Mouse (Mus musculus) midbrain, embryonic 14.5 days (tissue): ENCODE data around the gene Usp19. TPM values are rescaled to one million over a fixed set of nuclear protein-coding genes. Genes with fewer than 3 reads are reported as not detected.

Experiments used
- polyA plus RNA-seq: library from polyadenylated mRNA; unstranded; fragments of >200 nt; fragmentation: Nextera tagmentation; extraction: Ambion mirVana; gene quantifications from 2 replicates; pipeline ENCODE4 v1.2.1, GENCODE M21; 2014

The Usp19 gene
- polyA plus RNA-seq, 1 experiment from 2014 or later = 72.5 TPM

Other genes with a start within 250 kb of the Usp19 start
- gene Dag1, start 226.6 kb upstream of the Usp19 start, polyA plus RNA-seq = 49.3 and 64.2 TPM in 2 replicates
- gene Nicn1, start 200.2 kb upstream of the Usp19 start, polyA plus RNA-seq = 138 and 157 TPM in 2 replicates
- gene Amt, start 193.7 kb upstream of the Usp19 start, polyA plus RNA-seq = 23.2 and 23.5 TPM in 2 replicates
- 217 and 224 TPM in 2 replicates for gene Rhoa, start 184.5 kb upstream of the Usp19 start, polyA plus RNA-seq
- 52.3 and 56.3 TPM in 2 replicates for gene Tcta, start 184.4 kb upstream of the Usp19 start, polyA plus RNA-seq
- gene Gpx1, start 151.7 kb upstream of the Usp19 start, polyA plus RNA-seq = 476 and 480 TPM in 2 replicates
- 113 and 144 TPM in 2 replicates for gene Usp4, start 142.7 kb upstream of the Usp19 start, polyA plus RNA-seq
- 1.6 and 2.7 TPM in 2 replicates for gene 1700102P08Rik, start 97.8 kb upstream of the Usp19 start, polyA plus RNA-seq
- 0.98 and 1.4 TPM in 2 replicates for gene Ccdc36, start 62.1 kb upstream of the Usp19 start, polyA plus RNA-seq
- not detected in 2 replicates for gene BC048562, start 54.1 kb upstream of the Usp19 start, polyA plus RNA-seq
- 48.8 and 58.2 TPM in 2 replicates for gene Ccdc71, start 30.1 kb upstream of the Usp19 start, polyA plus RNA-seq
- 59.3 and 61.2 TPM in 2 replicates for gene Klhdc8b, start 29.0 kb upstream of the Usp19 start, polyA plus RNA-seq
- gene Lamb2, start 10.9 kb upstream of the Usp19 start, polyA plus RNA-seq = 9.4 and 15.9 TPM in 2 replicates
- 61.8 and 70.8 TPM in 2 replicates for gene Qars, start 17.1 kb downstream of the Usp19 start, polyA plus RNA-seq
- gene Qrich1, start 26.2 kb downstream of the Usp19 start, polyA plus RNA-seq = 119 and 146 TPM in 2 replicates
- gene Impdh2, start 69.7 kb downstream of the Usp19 start, polyA plus RNA-seq = 99.3 and 107 TPM in 2 replicates
- gene Ndufaf3, start 76.8 kb downstream of the Usp19 start, polyA plus RNA-seq = 76.7 and 86.2 TPM in 2 replicates
- 263 and 271 TPM in 2 replicates for gene Dalrd3, start 79.3 kb downstream of the Usp19 start, polyA plus RNA-seq
- gene Wdr6, start 88.1 kb downstream of the Usp19 start, polyA plus RNA-seq = 273 and 274 TPM in 2 replicates
- gene P4htm, start 107.1 kb downstream of the Usp19 start, polyA plus RNA-seq = 27.0 and 30.5 TPM in 2 replicates
- gene Arih2, start 158.8 kb downstream of the Usp19 start, polyA plus RNA-seq = 37.6 and 45.3 TPM in 2 replicates
- gene Slc25a20, start 171.5 kb downstream of the Usp19 start, polyA plus RNA-seq = 26.8 and 33.8 TPM in 2 replicates
- 53.8 and 68.1 TPM in 2 replicates for gene Prkar2a, start 198.7 kb downstream of the Usp19 start, polyA plus RNA-seq